9 mouse cellular contexts compared by ENCODE assay signal in the genomic region with DNA sequence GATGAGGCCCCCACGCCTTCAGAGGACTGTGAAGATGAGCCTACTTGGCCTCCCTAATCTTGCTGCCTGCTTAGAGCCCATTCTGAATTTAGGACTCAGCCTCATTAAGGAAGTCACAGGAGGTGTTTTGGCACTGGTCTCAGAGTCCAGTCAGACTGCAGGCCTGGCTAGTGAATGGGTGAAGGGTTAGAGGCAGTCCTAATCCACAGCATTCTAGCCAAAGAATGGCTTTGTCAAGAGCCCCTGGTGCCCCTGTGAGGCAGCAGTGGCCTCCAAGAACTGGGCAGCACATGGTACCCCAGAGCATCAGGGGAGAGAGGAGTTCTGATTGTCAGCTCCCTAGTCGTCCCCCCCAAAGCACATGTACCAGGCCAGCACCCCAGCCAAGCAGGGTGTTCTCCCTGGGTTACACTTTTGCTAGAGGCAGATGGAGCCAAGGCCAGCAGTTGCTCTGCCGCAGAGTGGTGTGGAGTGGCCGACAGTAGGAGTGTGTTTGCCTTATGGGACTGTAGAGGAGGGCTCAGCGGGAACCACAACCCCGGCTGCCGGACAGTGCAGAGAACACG.
"Had no signal": no experiment of that assay in that cellular context is flagged by ENCODE, and none has a peak within 500 bp of the region (broad histone marks: within the 10 kb centered on the region; RNA-seq: fewer than 3 reads in every experiment).

No protein-coding gene starts in this region.

- H3K4me2 ChIP-seq: kidney, embryonic 15.5 days; liver, embryonic 13.5 days; lung, embryonic 15.5 days; midbrain, embryonic 13.5 days; neural tube, embryonic 12.5 days had no signal

- H3K36me3 ChIP-seq: kidney, embryonic 15.5 days; liver, embryonic 13.5 days; lung, embryonic 15.5 days; midbrain, embryonic 13.5 days; neural tube, embryonic 12.5 days had no signal

- DNase-seq: kidney, adult 18-20 months; layer of hippocampus, adult 9-11 months; left cerebral cortex, postnatal 4 days; liver, embryonic 13.5 days had no signal

- H3K4me1 ChIP-seq: midbrain, embryonic 13.5 days; neural tube, embryonic 12.5 days had no signal

- ATAC-seq: midbrain, embryonic 13.5 days had no signal

- H3K9me3 ChIP-seq: kidney, embryonic 15.5 days; liver, embryonic 13.5 days; lung, embryonic 15.5 days; midbrain, embryonic 13.5 days; neural tube, embryonic 12.5 days had no signal

- H3K27me3 ChIP-seq: kidney, embryonic 15.5 days; liver, embryonic 13.5 days; lung, embryonic 15.5 days; midbrain, embryonic 13.5 days; neural tube, embryonic 12.5 days had no signal

- H3K4me3 ChIP-seq: kidney, embryonic 15.5 days; liver, embryonic 13.5 days; lung, embryonic 15.5 days; midbrain, embryonic 13.5 days; neural tube, embryonic 12.5 days had no signal

- H3K9ac ChIP-seq: kidney, embryonic 15.5 days; liver, embryonic 13.5 days; liver, postnatal 0 days; lung, embryonic 15.5 days; midbrain, embryonic 13.5 days; neural tube, embryonic 12.5 days had no signal

- H3K27ac ChIP-seq: kidney, embryonic 15.5 days; liver, embryonic 13.5 days; lung, embryonic 15.5 days; midbrain, embryonic 13.5 days; neural tube, embryonic 12.5 days had no signal
